Mouse (Mus musculus): Measurements from ENCODE around the gene Fdps. TPM values are rescaled to one million over a fixed set of nuclear protein-coding genes. Genes with fewer than 3 reads are reported as not detected.

Gene Fdps
- polyA plus RNA-seq (2012; rRNA removed): 120 and 142 TPM in 2 replicates

DNA sequence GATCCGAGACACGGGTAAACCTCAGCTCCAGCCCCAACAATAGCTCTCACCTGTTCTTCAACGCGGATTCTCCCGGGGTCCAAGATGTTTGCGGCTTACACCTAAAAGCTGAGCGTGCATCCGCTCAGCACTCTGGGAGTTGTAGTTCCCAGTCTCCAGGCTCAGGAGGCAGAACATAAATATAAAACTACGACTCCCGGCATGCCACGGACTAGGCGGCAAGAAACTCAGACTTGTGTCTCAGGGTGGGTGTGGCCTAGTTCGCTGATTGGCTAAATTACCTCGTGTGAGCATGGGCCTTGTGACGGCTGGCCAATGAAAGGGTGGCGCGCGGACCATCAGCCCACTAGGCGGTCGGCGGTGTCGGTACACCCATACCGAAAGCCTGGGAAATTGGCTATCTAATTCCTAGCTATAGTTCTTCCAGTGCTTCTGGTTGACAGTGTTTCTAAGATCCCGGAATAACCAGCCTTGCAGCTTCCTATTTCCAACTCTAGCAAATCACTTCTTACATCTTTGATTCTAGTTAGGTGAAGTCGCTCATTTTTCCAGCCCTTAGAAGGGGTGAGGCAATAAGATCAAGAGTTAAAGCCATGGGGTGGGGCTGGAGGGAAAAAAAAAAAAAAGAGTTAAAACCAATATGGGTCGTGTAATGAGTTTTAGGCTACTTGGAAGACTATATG, at the start of gene Fdps:
Fdps (minus strand) TSS at position 148 of the 683 bp plus-strand sequence.

DNA sequence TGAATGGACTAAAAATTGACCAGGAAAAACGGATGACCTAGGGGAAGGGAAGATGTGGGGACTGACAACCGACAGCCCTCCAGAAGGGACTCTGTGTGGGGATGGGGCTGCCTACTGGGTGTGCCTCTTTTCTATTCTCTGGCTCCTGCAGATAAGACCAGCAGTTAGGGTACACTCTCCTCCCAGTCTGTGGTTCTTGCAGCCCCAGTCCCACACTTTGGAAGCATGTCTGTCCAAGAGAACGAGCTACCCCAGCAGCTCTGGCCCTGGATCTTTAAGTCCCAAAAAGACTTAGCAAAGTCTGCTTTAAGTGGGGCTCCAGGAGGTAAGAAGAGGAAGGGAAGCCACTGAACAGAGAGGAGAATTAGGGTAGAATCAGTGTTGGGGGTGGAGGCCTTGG, 34.2 kb upstream of the Fdps start, which contains the start of gene Pklr:
Pklr (plus strand) TSS at position 185 of the 400 bp plus-strand sequence.

DNA sequence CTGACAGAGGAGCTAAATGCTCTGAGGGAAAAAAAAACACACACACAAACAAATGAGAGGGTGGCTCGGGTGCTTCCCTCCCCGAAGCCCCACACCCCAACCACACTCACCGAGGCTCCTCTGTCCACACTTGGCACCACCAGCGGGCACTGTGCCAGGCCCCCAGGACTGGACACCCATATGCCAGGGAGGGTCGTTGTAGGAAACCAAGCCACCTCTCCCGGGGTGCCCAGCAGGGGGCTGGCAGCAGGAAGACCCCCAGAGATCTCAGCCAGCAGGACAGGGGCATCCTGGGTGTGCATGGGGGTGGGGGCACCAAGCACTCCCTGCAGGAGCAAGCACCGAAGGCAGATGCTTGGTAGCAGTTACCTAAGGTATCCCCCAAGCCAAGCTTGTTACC, 948 bp downstream of the Fdps start, which contains the start of gene Gm43738:
Gm43738 (minus strand) TSS at position 289 of the 400 bp plus-strand sequence.

DNA sequence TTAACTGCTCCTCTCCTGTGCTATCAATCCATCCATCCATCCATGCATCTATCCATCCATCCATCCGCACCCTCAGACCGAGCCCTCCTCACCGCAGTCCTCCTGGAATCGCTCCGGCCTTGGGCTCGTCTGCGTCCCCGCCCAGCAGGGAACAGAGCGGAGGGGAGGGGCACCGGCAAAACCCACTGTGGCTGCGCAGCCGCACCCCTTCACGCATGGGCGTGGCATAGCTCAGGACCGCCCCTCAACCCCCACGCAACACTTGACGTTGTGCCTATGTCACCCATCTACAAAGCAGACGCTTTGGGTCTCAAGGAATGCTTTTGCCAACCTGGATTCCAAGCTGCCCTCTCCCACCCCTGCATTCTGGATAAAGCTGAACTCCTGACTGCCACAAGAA, 8.6 kb downstream of the Fdps start, which contains the start of gene Rusc1:
Rusc1 (minus strand) TSS at position 137 of the 400 bp plus-strand sequence.

Other genes with a start within 250 kb of the Fdps start
- 9.5 and 10.7 TPM in 2 replicates for gene Msto1, start 188.0 kb downstream of the Fdps start, polyA plus RNA-seq (2012; rRNA removed)
- 3.1 and 3.6 TPM in 2 replicates for gene Ash1l, start 151.3 kb downstream of the Fdps start, polyA plus RNA-seq (2012; rRNA removed)
- gene Dap3, start 150.8 kb downstream of the Fdps start, polyA plus RNA-seq (2012; rRNA removed): 58.5 and 61.9 TPM in 2 replicates
- 4.5 and 5.2 TPM in 2 replicates for gene Rusc1, start 8.6 kb downstream of the Fdps start, polyA plus RNA-seq (2012; rRNA removed)
- gene Gm43738, start 860 bp downstream of the Fdps start, polyA plus RNA-seq (2012; rRNA removed): not detected in 2 replicates
- gene Pklr, start 34.2 kb upstream of the Fdps start, polyA plus RNA-seq (2012; rRNA removed): 123 and 144 TPM in 2 replicates
- 0.23 and 0.28 TPM in 2 replicates for gene Hcn3, start 58.2 kb upstream of the Fdps start, polyA plus RNA-seq (2012; rRNA removed)
- 26.2 and 28.4 TPM in 2 replicates for gene Clk2, start 62.8 kb upstream of the Fdps start, polyA plus RNA-seq (2012; rRNA removed)
- 31.9 and 35.9 TPM in 2 replicates for gene Scamp3, start 75.5 kb upstream of the Fdps start, polyA plus RNA-seq (2012; rRNA removed)
- 3.6 and 3.7 TPM in 2 replicates for gene Fam189b, start 81.2 kb upstream of the Fdps start, polyA plus RNA-seq (2012; rRNA removed)
- 14.6 and 18.2 TPM in 2 replicates for gene Gba, start 101.0 kb upstream of the Fdps start, polyA plus RNA-seq (2012; rRNA removed)
- gene Thbs3, start 113.2 kb upstream of the Fdps start, polyA plus RNA-seq (2012; rRNA removed): 1.1 and 3.1 TPM in 2 replicates
- 71.4 and 87.2 TPM in 2 replicates for gene Mtx1, start 125.1 kb upstream of the Fdps start, polyA plus RNA-seq (2012; rRNA removed)
- gene Muc1, start 127.1 kb upstream of the Fdps start, polyA plus RNA-seq (2012; rRNA removed): 0.08 and 0.14 TPM in 2 replicates
- gene Krtcap2, start 144.0 kb upstream of the Fdps start, polyA plus RNA-seq (2012; rRNA removed): 23.3 and 25.5 TPM in 2 replicates
- gene Trim46, start 144.3 kb upstream of the Fdps start, polyA plus RNA-seq (2012; rRNA removed): 0.19 and 0.23 TPM in 2 replicates
- gene Dpm3, start 157.4 kb upstream of the Fdps start, polyA plus RNA-seq (2012; rRNA removed): 82.7 and 87.0 TPM in 2 replicates
- gene Slc50a1, start 168.6 kb upstream of the Fdps start, polyA plus RNA-seq (2012; rRNA removed): 14.5 and 16.6 TPM in 2 replicates
- 3.6 and 3.7 TPM in 2 replicates for gene Efna1, start 179.2 kb upstream of the Fdps start, polyA plus RNA-seq (2012; rRNA removed)
- 0.03 and 0.15 TPM in 2 replicates for gene Efna3, start 221.0 kb upstream of the Fdps start, polyA plus RNA-seq (2012; rRNA removed)
- gene Efna4, start 236.1 kb upstream of the Fdps start, polyA plus RNA-seq (2012; rRNA removed): 0.82 and 0.97 TPM in 2 replicates
- gene Adam15, start 248.0 kb upstream of the Fdps start, polyA plus RNA-seq (2012; rRNA removed): 5.7 and 6.1 TPM in 2 replicates